Mouse (Mus musculus) liver, embryonic 14.5 days (tissue): ENCODE data around the gene Tmem125. TPM values are rescaled to one million over a fixed set of nuclear protein-coding genes. Genes with fewer than 3 reads are reported as not detected.
A peak's percentile ranks its signal among the peaks of the same experiment; 100 is the strongest.

Experiments used
- ATAC-seq: fragments of 200-750 bp; cut with Nextera tagmentation; 2 replicates; pipeline ENCODE4 v1.8.0; 2017; ENCODE audit warnings: moderate number of reproducible peaks, mild to moderate bottlenecking, moderate library complexity; ENCODE audit not compliant: insufficient read depth
- DNase-seq, 3 experiments: peaks; one replicate each; pipeline ENCODE4 v3.0.0-alpha.2; 2012 to 2013; ENCODE audit warnings: low read depth in 3 of 3, low spot score in 3 of 3
- H3K27ac ChIP-seq: fragments of 300-500 bp; sonication (generic); 2 replicates; pipeline ENCODE4 v1.5.1; 2014; ENCODE audit warnings: moderate library complexity, mild to moderate bottlenecking, control low read depth, inconsistent platforms
- H3K27me3 ChIP-seq: fragments of 300-500 bp; sonication (generic); 2 replicates; pipeline ENCODE4 v1.6.1; 2014; ENCODE audit warnings: mild to moderate bottlenecking, low read length, moderate library complexity; ENCODE audit not compliant: control insufficient read depth, insufficient read depth
- H3K36me3 ChIP-seq: fragments of 300-500 bp; sonication (generic); replicated peaks from 2 replicates; pipeline ENCODE4 v1.6.1; 2014; ENCODE audit warnings: low read depth; ENCODE audit not compliant: control insufficient read depth, insufficient read depth
- H3K4me1 ChIP-seq, 2 experiments: fragments of 200-500 bp in 1 of 2; fragments of 300-500 bp in 1 of 2; sonication (generic) in 1 of 2; replicated peaks; 2 replicates each; pipeline ENCODE4 v1.6.1; 2012 to 2014; ENCODE audit warnings: antibody characterized with exemption in 1 of 2, inconsistent platforms in 1 of 2, low read length in 1 of 2; ENCODE audit not compliant: control insufficient read depth in 2 of 2, insufficient read depth in 2 of 2
- H3K4me2 ChIP-seq: fragments of 300-500 bp; sonication (generic); 2 replicates; pipeline ENCODE4 v1.6.1; 2014; ENCODE audit warnings: low read depth, mild to moderate bottlenecking, control low read depth, moderate library complexity
- H3K4me3 ChIP-seq, 2 experiments: fragments of 200-500 bp in 1 of 2; fragments of 300-500 bp in 1 of 2; sonication (generic) in 1 of 2; 2 replicates each; pipeline ENCODE4 v1.5.1; 2012 to 2014; ENCODE audit warnings: low read depth in 2 of 2, low read length in 2 of 2, mild to moderate bottlenecking in 2 of 2, control low read depth in 1 of 2, inconsistent platforms in 1 of 2, moderate library complexity in 1 of 2; ENCODE audit not compliant: insufficient read depth in 1 of 2
- H3K9ac ChIP-seq: fragments of 300-500 bp; sonication (generic); replicated peaks from 2 replicates; pipeline ENCODE4 v1.6.1; 2014; ENCODE audit warnings: mild to moderate bottlenecking, control low read depth, moderate library complexity
- H3K9me3 ChIP-seq: fragments of 300-500 bp; sonication (generic); 2 replicates; pipeline ENCODE4 v1.6.1; 2016; ENCODE audit warnings: low read length, mixed read lengths; ENCODE audit not compliant: control insufficient read depth
- CTCF ChIP-seq: IDR thresholded peaks from 2 replicates; pipeline ENCODE4 v1.5.1; 2016; ENCODE audit warnings: antibody characterized with exemption, low read depth, control low read depth
- EP300 ChIP-seq: IDR thresholded peaks from 2 replicates; pipeline ENCODE4 v1.6.1; 2016; ENCODE audit warnings: antibody characterized with exemption, low read depth
- WGBS: fragments of 180-500 bp; shearing (Covaris S2); extraction: QIAGEN DNeasy Blood & Tissue Kit; methylation state at CpG from one replicate; pipeline ENCODE4 v1.1.7; 2014; ENCODE audit not compliant: insufficient replicate concordance; 5-methylcytosine and 5-hydroxymethylcytosine counted together
- polyA plus RNA-seq, 2 experiments: library from polyadenylated mRNA; depleted of rRNA in 1 of 2; stranded (reverse) in 1 of 2; unstranded in 1 of 2; fragments of >200 nt; fragmentation: Nextera tagmentation in 1 of 2; extraction: Ambion mirVana in 1 of 2; gene quantifications; 2 replicates each; pipeline versions ENCODE4 v1.2.1 to v1.2.3; 2012 to 2014

Tmem125 gene
- polyA plus RNA-seq, 2 experiments: 1.2 to 1.5 TPM

- no peaks in the 10 kb centered on the region for H3K36me3 ChIP-seq
- H3K9ac ChIP-seq: no peak overlapping the region
- no peaks in the 10 kb centered on the region for H3K4me1 ChIP-seq
- no peak for DNase-seq
- 61% methylated on average over 14 of the region's 14 CpGs for WGBS
- peak overlapping the region; percentile 48 for H3K4me2 ChIP-seq
- no peaks in the 10 kb centered on the region for H3K27me3 ChIP-seq
- no peak overlapping the region for H3K27ac ChIP-seq
- peak; percentile 55; the same call in 1 of the 2 replicates for ATAC-seq
- H3K9me3 ChIP-seq: no peaks in the 10 kb centered on the region
- TF ChIP-seq CTCF (no peak), EP300 (no peak)
- H3K4me3 ChIP-seq: peak overlapping the region; percentile 28 to 33; a peak in 3 of 4 replicates
These were observed 740 bp upstream of the Tmem125 start for GRCm38 (mm10) chr4:118544441-118545127.

- H3K36me3 ChIP-seq: no peaks in the 10 kb centered on the region
- no peaks in the 10 kb centered on the region for H3K9me3 ChIP-seq
- DNase-seq (no peak), ATAC-seq (no peak; the same call in 1 of the 2 replicates)
- H3K4me1 ChIP-seq: no peaks in the 10 kb centered on the region
- no peak overlapping the region for H3K27ac ChIP-seq
- no peaks in the 10 kb centered on the region for H3K27me3 ChIP-seq
- H3K4me3 ChIP-seq: peak overlapping the region in 1 of 2 experiments; percentile 28; a peak in 2 of 4 replicates
- no peak overlapping the region for H3K9ac ChIP-seq
- 12% methylated on average over 13 of the region's 13 CpGs for WGBS
- H3K4me2 ChIP-seq: peak overlapping the region; percentile 48
- TF ChIP-seq EP300 (no peak), CTCF (no peak)
These were observed 700 bp downstream of the Tmem125 start for GRCm38 (mm10) chr4:118543158-118543530.

GRCm38 (mm10) chr4:118542510-118543157 is 1.2 kb downstream of the Tmem125 start:
- H3K4me3 ChIP-seq: no peak overlapping the region
- no peak overlapping the region for H3K9ac ChIP-seq
- DNase-seq (no peak), ATAC-seq (no peak)
- H3K4me1 ChIP-seq: no peaks in the 10 kb centered on the region
- no peaks in the 10 kb centered on the region for H3K27me3 ChIP-seq
- no peak overlapping the region for H3K27ac ChIP-seq
- H3K4me2 ChIP-seq: peak overlapping the region; percentile 48; the same call in 1 of the 2 replicates
- no peaks in the 10 kb centered on the region for H3K36me3 ChIP-seq
- 40% methylated on average over 9 of the region's 9 CpGs for WGBS
- TF ChIP-seq CTCF (no peak), EP300 (no peak)
- no peaks in the 10 kb centered on the region for H3K9me3 ChIP-seq

- no peak for ATAC-seq
- H3K27me3 ChIP-seq: no peaks in the 10 kb centered on the region
- TF ChIP-seq CTCF (no peak), EP300 (no peak)
- no peaks in the 10 kb centered on the region for H3K36me3 ChIP-seq
- 43% methylated on average over 10 of the region's 10 CpGs for WGBS
- no peaks in the 10 kb centered on the region for H3K4me1 ChIP-seq
- H3K9me3 ChIP-seq: no peaks in the 10 kb centered on the region
- no peak overlapping the region for H3K4me3 ChIP-seq
- H3K27ac ChIP-seq: no peak overlapping the region
- no peak for DNase-seq
- H3K9ac ChIP-seq: no peak overlapping the region
- no peak overlapping the region for H3K4me2 ChIP-seq
These were observed 3.9 kb downstream of the Tmem125 start for GRCm38 (mm10) chr4:118539904-118540303.

GRCm38 (mm10) chr4:118537801-118538200 is 6.0 kb downstream of the Tmem125 start:
- Histone ChIP-seq H3K4me2 (no peak overlapping the region), H3K36me3 (no peaks in the 10 kb centered on the region), H3K4me3 (no peak overlapping the region), H3K27me3 (no peaks in the 10 kb centered on the region), H3K9me3 (no peaks in the 10 kb centered on the region), H3K9ac (no peak overlapping the region), H3K27ac (no peak overlapping the region), H3K4me1 (no peaks in the 10 kb centered on the region; a peak in 1 of 4 replicates)
- no peak for DNase-seq
- 26% methylated on average over 6 of the region's 6 CpGs for WGBS
- TF ChIP-seq EP300 (no peak), CTCF (no peak)
- ATAC-seq: no peak
